Mouse (Mus musculus) cortical plate, adult 2 months (tissue): ENCODE measurements at regions not wholly inside any gene's neighbourhood (a gene's known extent, or its start where the extent isn't known, plus 50 kb on each side); places are given as distances from the start of the nearest gene placed in this dataset.

Experiments
- H3K27ac ChIP-seq: fragments of 200-500 bp; 2 replicates; pipeline ENCODE4 v1.5.1; 2012; ENCODE audit warnings: low read length, control low read depth, inconsistent platforms; ENCODE audit not compliant: insufficient read depth
- H3K4me1 ChIP-seq: fragments of 200-500 bp; 2 replicates; pipeline ENCODE4 v1.6.1; 2011; ENCODE audit warnings: low read length; ENCODE audit not compliant: control insufficient read depth, insufficient read depth
- H3K4me3 ChIP-seq: fragments of 200-500 bp; 2 replicates; pipeline ENCODE4 v1.5.1; 2011; ENCODE audit warnings: mild to moderate bottlenecking, low read length, control low read depth; ENCODE audit not compliant: insufficient read depth
- CTCF ChIP-seq: fragments of 200-500 bp; IDR thresholded peaks from 2 replicates; pipeline ENCODE4 v1.5.1; 2011; ENCODE audit warnings: mild to moderate bottlenecking, control low read depth, low read length; ENCODE audit not compliant: insufficient read depth; ENCODE audit errors: extremely low read depth
- POLR2A ChIP-seq: fragments of 200-500 bp; IDR thresholded peaks from 2 replicates; pipeline ENCODE4 v1.6.1; 2011; ENCODE audit warnings: mild to moderate bottlenecking, low read length, control low read depth; ENCODE audit not compliant: insufficient read depth; ENCODE audit errors: extremely low read depth

DNA sequence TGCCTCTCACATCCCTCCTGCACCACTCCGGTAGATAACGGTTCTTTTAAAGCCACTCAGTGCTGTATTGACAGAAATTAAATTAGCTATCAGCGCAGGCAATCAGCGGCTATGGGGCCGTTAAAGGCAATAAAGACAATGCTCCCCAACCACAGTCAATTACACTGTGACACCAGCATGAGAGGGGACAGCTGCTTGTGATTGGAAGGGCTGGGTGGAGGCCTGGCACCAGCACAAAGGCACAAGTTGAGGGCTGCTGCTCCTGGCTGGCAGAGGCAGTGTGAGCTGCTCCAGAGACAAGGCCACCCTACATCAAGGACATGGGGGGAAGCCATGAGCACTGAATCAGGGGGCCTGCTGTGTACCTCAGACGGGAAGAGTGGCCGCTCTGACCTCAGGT is 420.0 kb downstream of the Vrk1 start:
- H3K4me3 ChIP-seq = no peak overlapping the region
- no peak overlapping the region for H3K27ac ChIP-seq
- H3K4me1 ChIP-seq = no peaks in the 10 kb centered on the region
- no peak for TF ChIP-seq CTCF
- no peak for TF ChIP-seq POLR2A

GRCm38 (mm10) chr12:106445151-106445550 is 435.1 kb downstream of the Vrk1 start:
- no peak for TF ChIP-seq CTCF
- no peak for TF ChIP-seq POLR2A
- no peak overlapping the region for H3K4me3 ChIP-seq
- no peak overlapping the region for H3K27ac ChIP-seq
- no peaks in the 10 kb centered on the region for H3K4me1 ChIP-seq

- Histone ChIP-seq H3K4me3 (no peak overlapping the region), H3K27ac (no peak overlapping the region)
- TF ChIP-seq POLR2A = no peak
- no peak for TF ChIP-seq CTCF
Measured at GRCm38 (mm10) chr12:106445976-106446375, 435.9 kb downstream of the Vrk1 start.

GRCm38 (mm10) chr12:106446876-106447532 is 437.0 kb downstream of the Vrk1 start:
- no peak overlapping the region for H3K27ac ChIP-seq
- H3K4me3 ChIP-seq = no peak overlapping the region
- no peaks in the 10 kb centered on the region for H3K4me1 ChIP-seq
- TF ChIP-seq POLR2A (no peak), CTCF (no peak)

More at GRCm38 (mm10) chr12:106445976-106446375, 435.9 kb downstream of the Vrk1 start:
- H3K4me1 ChIP-seq = no peaks in the 10 kb centered on the region

- H3K4me1 ChIP-seq = no peaks in the 10 kb centered on the region
- TF ChIP-seq POLR2A (no peak), CTCF (no peak)
- H3K27ac ChIP-seq = no peak overlapping the region
- H3K4me3 ChIP-seq = no peak overlapping the region
Measured at GRCm38 (mm10) chr12:106448551-106448950, 438.5 kb downstream of the Vrk1 start.

- H3K4me1 ChIP-seq = no peaks in the 10 kb centered on the region
- H3K27ac ChIP-seq = no peak overlapping the region
- no peak for TF ChIP-seq POLR2A
- TF ChIP-seq CTCF = no peak
- H3K4me3 ChIP-seq = no peak overlapping the region
Measured at GRCm38 (mm10) chr12:106453491-106453890, 443.5 kb downstream of the Vrk1 start.

DNA sequence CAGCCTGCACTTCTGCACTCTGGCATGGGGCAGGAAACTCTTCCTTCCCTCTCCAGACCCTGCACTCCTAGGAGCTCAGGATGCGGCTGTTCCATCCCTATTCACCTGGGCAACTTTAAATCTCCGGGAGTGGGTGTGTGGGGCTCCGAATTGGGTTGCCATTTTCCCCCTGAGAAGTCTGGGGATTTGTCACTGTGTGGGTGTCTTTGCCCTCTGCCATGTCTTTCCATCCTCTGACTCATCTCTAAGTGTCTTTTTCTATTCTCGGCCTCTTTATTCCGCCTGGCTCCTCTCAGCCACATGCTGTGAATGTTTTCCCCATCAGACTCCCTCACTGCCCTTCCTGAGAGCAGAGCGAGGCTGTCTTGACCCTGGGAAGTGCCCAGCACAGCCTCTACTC is 448.2 kb downstream of the Vrk1 start:
- 0 out of 2 replicates have a peak overlapping the region, but pooled peaks have one; percentile 14 for H3K27ac ChIP-seq
- no peak overlapping the region for H3K4me3 ChIP-seq
- no peaks in the 10 kb centered on the region for H3K4me1 ChIP-seq
- TF ChIP-seq POLR2A (no peak), CTCF (no peak)

DNA sequence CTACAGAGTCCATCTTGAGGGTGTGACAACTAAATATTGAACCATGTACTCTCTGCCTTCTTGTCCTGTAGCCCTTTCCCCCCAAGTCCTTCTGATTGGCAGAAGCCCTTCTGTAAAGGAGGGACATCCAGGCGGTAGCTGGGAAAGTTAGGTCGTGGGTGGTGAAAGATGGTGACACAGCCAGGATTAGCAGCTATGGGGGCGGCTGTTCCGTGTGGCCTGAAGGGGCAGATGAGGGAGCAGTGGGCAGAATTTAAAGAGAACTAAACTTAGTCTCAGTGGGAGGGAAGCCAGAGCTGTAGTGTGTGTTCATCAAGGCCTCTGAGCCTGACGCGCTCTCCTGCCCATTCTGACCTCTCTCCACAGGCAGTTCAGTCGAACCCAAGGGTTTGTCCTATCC is 450.6 kb downstream of the Vrk1 start:
- TF ChIP-seq POLR2A (no peak), CTCF (no peak)
- Histone ChIP-seq H3K4me3 (no peak overlapping the region), H3K4me1 (no peaks in the 10 kb centered on the region), H3K27ac (no peak overlapping the region)

DNA sequence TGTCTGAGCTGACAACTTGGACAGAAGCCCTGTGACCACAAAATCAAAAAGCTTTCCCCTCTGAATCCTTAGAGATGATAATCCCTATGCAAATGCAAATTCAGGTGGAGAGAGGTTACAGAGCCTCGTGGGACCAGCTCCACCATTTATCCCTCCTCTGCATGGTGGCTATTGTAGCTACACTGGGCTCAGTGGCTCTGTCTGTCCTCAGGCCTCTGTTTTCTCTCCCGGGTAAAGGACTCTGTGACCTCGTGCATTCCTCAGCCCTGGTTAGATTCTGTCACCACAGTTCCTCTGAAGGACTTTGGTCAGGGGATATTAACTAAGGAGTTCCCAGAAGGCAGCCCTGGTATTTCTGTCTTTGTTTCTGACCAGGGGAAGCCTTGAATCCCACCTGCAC is 452.3 kb downstream of the Vrk1 start:
- TF ChIP-seq POLR2A = no peak
- TF ChIP-seq CTCF = no peak
- Histone ChIP-seq H3K4me1 (no peaks in the 10 kb centered on the region), H3K27ac (no peak overlapping the region), H3K4me3 (no peak overlapping the region)

DNA sequence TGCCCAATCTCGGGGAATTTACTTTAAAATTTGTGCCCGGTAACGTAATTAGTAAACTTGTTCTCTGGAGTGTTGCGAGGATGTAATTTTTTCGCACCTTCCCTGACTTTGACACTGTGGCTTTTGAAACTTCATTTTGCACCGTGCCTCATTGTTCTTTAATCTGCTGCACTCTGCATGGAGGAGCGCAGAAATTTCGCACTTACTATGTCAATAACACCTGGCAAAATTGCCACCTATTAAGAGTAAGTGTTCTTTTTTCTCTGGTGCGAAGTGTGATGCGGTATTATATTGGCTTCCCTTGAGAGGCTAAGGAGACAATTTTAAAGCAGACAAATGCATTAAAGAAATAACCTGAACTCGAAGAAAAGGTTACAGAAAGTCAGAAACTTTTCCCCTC is 454.7 kb downstream of the Vrk1 start:
- TF ChIP-seq POLR2A (no peak), CTCF (no peak)
- Histone ChIP-seq H3K4me1 (no peaks in the 10 kb centered on the region), H3K4me3 (no peak overlapping the region), H3K27ac (no peak overlapping the region)
